Mouse (Mus musculus): Measurements from ENCODE around the gene Nfyc.

DNA sequence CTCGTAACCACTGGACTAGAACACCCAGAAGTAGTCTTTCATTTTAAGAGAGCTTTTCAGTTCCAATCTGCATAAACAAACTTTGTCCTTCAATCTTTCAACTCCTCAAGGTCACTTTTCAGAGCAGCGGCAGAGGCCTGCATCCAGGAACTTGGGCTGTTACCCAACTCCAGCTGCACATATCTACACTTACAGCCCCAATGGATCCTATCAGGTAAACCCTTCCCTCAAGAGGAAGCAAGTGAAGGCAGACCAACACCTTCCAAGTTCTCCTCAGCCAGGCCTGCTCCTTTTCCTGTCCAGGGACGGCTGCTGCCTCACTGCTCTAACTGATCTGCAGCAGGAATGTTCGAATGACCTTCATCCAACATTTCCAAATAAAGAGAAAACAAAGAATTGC lies 17.2 kb downstream of the Nfyc start:
- TF ChIP-seq POLR2A (IDR thresholded peaks at IDR 0.05; ENCODE audit: insufficient read depth, low read depth, low read length) (0 out of 2 replicates have a peak, but pooled peaks have one; percentile 27), EP300 (IDR thresholded peaks at IDR 0.05; ENCODE audit: insufficient read depth, low read depth, low read length) (0 out of 2 replicates have a peak, but pooled peaks have one; percentile 13)

All from heart, adult 2 months (tissue).